Mouse (Mus musculus) hindbrain, embryonic 15.5 days (tissue): ENCODE measurements around the gene Trp53rka. TPM values are rescaled to one million over a fixed set of nuclear protein-coding genes. Genes with fewer than 3 reads are reported as not detected.

Experiments used
- ATAC-seq: fragments of 200-750 bp; cut with Nextera tagmentation; 2 replicates; pipeline ENCODE4 v1.8.0; 2017; ENCODE audit warnings: low read depth, moderate number of reproducible peaks, moderate TSS enrichment; ENCODE audit not compliant: low FRiP score
- H3K27ac ChIP-seq: fragments of 300-500 bp; sonication (generic); replicated peaks from 2 replicates; pipeline ENCODE4 v1.5.1; 2015; ENCODE audit warnings: mild to moderate bottlenecking, inconsistent platforms
- H3K27me3 ChIP-seq: fragments of 300-500 bp; sonication (generic); 2 replicates; pipeline ENCODE4 v1.6.1; 2015; ENCODE audit warnings: control low read depth, inconsistent platforms
- H3K36me3 ChIP-seq: fragments of 300-500 bp; sonication (generic); 2 replicates; pipeline ENCODE4 v1.6.1; 2015; ENCODE audit warnings: control low read depth, inconsistent platforms
- H3K4me1 ChIP-seq: fragments of 300-500 bp; sonication (generic); replicated peaks from 2 replicates; pipeline ENCODE4 v1.6.1; 2015; ENCODE audit warnings: control low read depth, inconsistent platforms
- H3K4me2 ChIP-seq: fragments of 300-500 bp; sonication (generic); 2 replicates; pipeline ENCODE4 v1.6.1; 2015; ENCODE audit warnings: moderate library complexity, mild to moderate bottlenecking, inconsistent platforms
- H3K4me3 ChIP-seq: fragments of 300-500 bp; sonication (generic); 2 replicates; pipeline ENCODE4 v1.5.1; 2015; ENCODE audit warnings: mild to moderate bottlenecking, inconsistent platforms
- H3K9ac ChIP-seq: fragments of 300-500 bp; sonication (generic); 2 replicates; pipeline ENCODE4 v1.6.1; 2015; ENCODE audit warnings: inconsistent platforms
- H3K9me3 ChIP-seq: fragments of 300-500 bp; sonication (generic); 2 replicates; pipeline ENCODE4 v1.6.1; 2016; ENCODE audit warnings: control low read depth, inconsistent platforms
- WGBS: fragments of 180-500 bp; shearing (Covaris S2); methylation state at CpG from one replicate; pipeline ENCODE4 v1.1.7; 2015; 5-methylcytosine and 5-hydroxymethylcytosine counted together
- polyA plus RNA-seq: library from polyadenylated mRNA; unstranded; fragments of >200 nt; fragmentation: Nextera tagmentation; extraction: Ambion mirVana; gene quantifications from 2 replicates; pipeline ENCODE4 v1.2.1, GENCODE M21; 2015

Gene Trp53rka
- polyA plus RNA-seq, 1 experiment from 2014 or later: 45.7 TPM

GRCm38 (mm10) chr2:165509686-165510085 lies 16.6 kb upstream of the Trp53rka start:
- Histone ChIP-seq H3K4me1 (peaks cover 12% of the 10 kb centered on the region), H3K36me3 (no peaks in the 10 kb centered on the region), H3K4me2 (no peak overlapping the region), H3K9ac (no peak overlapping the region), H3K4me3 (no peak overlapping the region), H3K27me3 (no peaks in the 10 kb centered on the region), H3K27ac (no peak overlapping the region), H3K9me3 (no peaks in the 10 kb centered on the region)
- 82% methylated on average over 9 of the region's 9 CpGs for WGBS
- ATAC-seq: no peak

GRCm38 (mm10) chr2:165503259-165504203 lies 10.4 kb upstream of the Trp53rka start, which contains the start of gene Slc2a10:
Slc2a10 (plus strand) TSS chr2:165503787.
- no peaks in the 10 kb centered on the region for H3K9me3 ChIP-seq
- peak within 1 kb of the TSS; percentile 30; the same call in 1 of the 2 replicates for H3K9ac ChIP-seq
- H3K4me2 ChIP-seq: peak within 1 kb of the TSS; percentile 49
- no peaks in the 10 kb centered on the region for H3K36me3 ChIP-seq
- WGBS: 4% methylated on average over 28 of the region's 32 CpGs
- 0 out of 2 replicates have a peak within 1 kb of the TSS, but pooled peaks have one; percentile 14 for H3K27ac ChIP-seq
- peaks cover 14% of the 10 kb centered on the region for H3K4me1 ChIP-seq
- H3K4me3 ChIP-seq: peak within 1 kb of the TSS; percentile 24
- peak; percentile 68 for ATAC-seq
- no peaks in the 10 kb centered on the region for H3K27me3 ChIP-seq

GRCm38 (mm10) chr2:165498816-165499215 lies 5.7 kb upstream of the Trp53rka start:
- no peak overlapping the region for H3K9ac ChIP-seq

GRCm38 (mm10) chr2:165497706-165498275 lies 4.7 kb upstream of the Trp53rka start:
- Histone ChIP-seq H3K9ac (no peak overlapping the region), H3K36me3 (no peaks in the 10 kb centered on the region), H3K27ac (no peak overlapping the region), H3K4me1 (peaks cover 12% of the 10 kb centered on the region), H3K4me2 (no peak overlapping the region), H3K27me3 (no peaks in the 10 kb centered on the region), H3K4me3 (no peak overlapping the region), H3K9me3 (no peaks in the 10 kb centered on the region)
- 83% methylated on average over 2 of the region's 2 CpGs for WGBS
- ATAC-seq: no peak

More at GRCm38 (mm10) chr2:165498816-165499215, 5.7 kb upstream of the Trp53rka start:
- Histone ChIP-seq H3K4me1 (peaks cover 18% of the 10 kb centered on the region), H3K9me3 (no peaks in the 10 kb centered on the region), H3K4me2 (no peak overlapping the region), H3K27me3 (no peaks in the 10 kb centered on the region), H3K36me3 (no peaks in the 10 kb centered on the region), H3K4me3 (no peak overlapping the region), H3K27ac (no peak overlapping the region)
- ATAC-seq: no peak
- 84% methylated on average over 6 of the region's 6 CpGs for WGBS

GRCm38 (mm10) chr2:165496251-165496650 lies 3.1 kb upstream of the Trp53rka start:
- no peak overlapping the region for H3K4me3 ChIP-seq
- no peak for ATAC-seq
- H3K9me3 ChIP-seq: no peaks in the 10 kb centered on the region
- H3K4me2 ChIP-seq: no peak overlapping the region
- H3K9ac ChIP-seq: no peak overlapping the region
- peaks cover 19% of the 10 kb centered on the region for H3K4me1 ChIP-seq
- H3K36me3 ChIP-seq: no peaks in the 10 kb centered on the region
- no peaks in the 10 kb centered on the region for H3K27me3 ChIP-seq
- H3K27ac ChIP-seq: no peak overlapping the region

- WGBS: 28% methylated on average over 2 of the region's 2 CpGs
- Histone ChIP-seq H3K4me3 (peak overlapping the region; percentile 76; the same call in 1 of the 2 replicates), H3K4me2 (peak overlapping the region; percentile 70), H3K27me3 (no peaks in the 10 kb centered on the region), H3K27ac (peak overlapping the region; percentile 88), H3K9me3 (no peaks in the 10 kb centered on the region), H3K9ac (0 out of 2 replicates have a peak overlapping the region, but pooled peaks have one; percentile 75), H3K4me1 (peaks cover 19% of the 10 kb centered on the region), H3K36me3 (peaks cover 13% of the 10 kb centered on the region)
- ATAC-seq: no peak
Measured at GRCm38 (mm10) chr2:165494495-165494894, 1.4 kb upstream of the Trp53rka start.

GRCm38 (mm10) chr2:165493587-165494210 lies 575 bp upstream of the Trp53rka start:
- Histone ChIP-seq H3K4me2 (peak overlapping the region; percentile 70), H3K4me1 (peaks cover 19% of the 10 kb centered on the region), H3K9me3 (no peaks in the 10 kb centered on the region), H3K27me3 (no peaks in the 10 kb centered on the region), H3K27ac (peak overlapping the region; percentile 88), H3K9ac (peak overlapping the region; percentile 75), H3K4me3 (peak overlapping the region; percentile 76), H3K36me3 (peaks cover 21% of the 10 kb centered on the region)
- 5% methylated on average over 17 of the region's 17 CpGs for WGBS
- peak; percentile 40 for ATAC-seq

- Histone ChIP-seq H3K9ac (no peak overlapping the region), H3K4me2 (no peak overlapping the region), H3K9me3 (no peaks in the 10 kb centered on the region), H3K27ac (0 out of 2 replicates have a peak overlapping the region, but pooled peaks have one; percentile 29), H3K27me3 (no peaks in the 10 kb centered on the region), H3K4me3 (no peak overlapping the region), H3K36me3 (peaks cover 21% of the 10 kb centered on the region), H3K4me1 (peaks cover 15% of the 10 kb centered on the region)
- peak; percentile 37; the same call in 1 of the 2 replicates for ATAC-seq
- 20% methylated on average over 8 of the region's 8 CpGs for WGBS
Measured at GRCm38 (mm10) chr2:165486881-165487535, 6.1 kb downstream of the Trp53rka start.

GRCm38 (mm10) chr2:165486401-165486800 lies 6.7 kb downstream of the Trp53rka start:
- peaks cover 21% of the 10 kb centered on the region for H3K36me3 ChIP-seq
- peaks cover 12% of the 10 kb centered on the region for H3K4me1 ChIP-seq
- H3K9me3 ChIP-seq: no peaks in the 10 kb centered on the region
- 65% methylated on average over 5 of the region's 5 CpGs for WGBS
- 0 out of 2 replicates have a peak overlapping the region, but pooled peaks have one; percentile 29 for H3K27ac ChIP-seq
- no peak overlapping the region for H3K9ac ChIP-seq
- H3K4me3 ChIP-seq: no peak overlapping the region
- peak; percentile 29 for ATAC-seq
- H3K27me3 ChIP-seq: no peaks in the 10 kb centered on the region
- no peak overlapping the region for H3K4me2 ChIP-seq

GRCm38 (mm10) chr2:165485826-165486225 lies 7.3 kb downstream of the Trp53rka start:
- H3K9ac ChIP-seq: no peak overlapping the region
- no peaks in the 10 kb centered on the region for H3K27me3 ChIP-seq
- H3K9me3 ChIP-seq: no peaks in the 10 kb centered on the region
- H3K4me2 ChIP-seq: no peak overlapping the region
- H3K27ac ChIP-seq: no peak overlapping the region
- H3K36me3 ChIP-seq: peaks cover 21% of the 10 kb centered on the region
- ATAC-seq: no peak
- 80% methylated on average over 3 of the region's 3 CpGs for WGBS
- H3K4me3 ChIP-seq: no peak overlapping the region
- H3K4me1 ChIP-seq: peaks cover 12% of the 10 kb centered on the region

GRCm38 (mm10) chr2:165484152-165484551 lies 9.0 kb downstream of the Trp53rka start:
- no peak overlapping the region; the same call in 1 of the 2 replicates for H3K27ac ChIP-seq
- peaks cover 4% of the 10 kb centered on the region for H3K36me3 ChIP-seq
- no peak overlapping the region for H3K4me2 ChIP-seq
- no peaks in the 10 kb centered on the region for H3K27me3 ChIP-seq
- no peak overlapping the region for H3K4me3 ChIP-seq
- H3K9me3 ChIP-seq: no peaks in the 10 kb centered on the region
- 68% methylated on average over 6 of the region's 6 CpGs for WGBS
- no peak overlapping the region for H3K9ac ChIP-seq
- H3K4me1 ChIP-seq: peaks cover 12% of the 10 kb centered on the region
- no peak for ATAC-seq
